Mouse (Mus musculus): Measurements from ENCODE around the gene Exoc3l2.

DNA sequence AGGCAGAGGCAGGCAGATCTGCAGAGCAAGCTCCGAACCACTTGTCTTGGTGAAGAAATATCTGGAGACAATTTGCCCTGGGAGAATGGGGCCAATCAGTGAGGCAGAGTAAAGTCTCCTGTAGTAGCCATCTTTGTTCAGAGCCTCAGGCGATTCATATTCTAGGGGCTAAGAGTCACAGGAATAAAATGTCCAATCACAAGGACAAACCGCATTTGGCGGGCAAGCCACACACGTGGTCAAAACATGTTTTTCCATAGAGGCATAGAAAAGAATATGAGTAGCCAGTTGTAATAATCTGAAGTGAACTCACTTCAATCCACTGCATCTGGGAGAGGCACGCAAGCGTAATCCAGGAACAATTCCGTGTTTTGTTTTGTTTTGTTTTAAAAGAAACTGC is 20.1 kb downstream of the Exoc3l2 start:
- no peak for TF ChIP-seq CTCF (IDR thresholded peaks at IDR 0.05; ENCODE audit: control insufficient read depth, insufficient read depth, insufficient read length)
- no peak for TF ChIP-seq CEBPB (IDR thresholded peaks at IDR 0.05; ENCODE audit: low read depth)
- no peak for TF ChIP-seq FOSL1 (IDR thresholded peaks at IDR 0.05; ENCODE audit: insufficient read depth, low read length, poor library complexity, severe bottlenecking)
- no peak for TF ChIP-seq MAX (IDR thresholded peaks at IDR 0.05)
- no peak for TF ChIP-seq USF1 (IDR thresholded peaks at IDR 0.05; ENCODE audit: low read depth)
